8 mouse cellular contexts compared by ENCODE assay signal in genomic region chr5:135394004-135394823, GRCm38 (mm10). TPM values are rescaled to one million over a fixed set of nuclear protein-coding genes. Genes with fewer than 3 reads are reported as not detected.
DNase-seq lines count a peak whose midpoint lies in the region; ATAC-seq and TF ChIP-seq lines count a peak whose summit lies in the region.

Pom121 (minus strand) TSS chr5:135394546.

- H3K36me3 ChIP-seq in embryonic facial prominence, embryonic 12.5 days = peaks cover 30% of the 10 kb centered on the region
- H3K36me3 ChIP-seq in heart, adult 2 months (ENCODE audit: control insufficient read depth, insufficient read depth, low read length) = no peaks in the 10 kb centered on the region; the same call in 1 of the 2 replicates
- H3K36me3 ChIP-seq in limb, embryonic 15.5 days = peaks cover 27% of the 10 kb centered on the region

- peak within 1 kb of the TSS; percentile 98 for H3K9ac ChIP-seq in embryonic facial prominence, embryonic 12.5 days
- H3K9ac ChIP-seq in heart, adult 2 months (ENCODE audit: low read depth, low read length) = peak within 1 kb of the TSS; percentile 100
- H3K9ac ChIP-seq in limb, embryonic 15.5 days = peak within 1 kb of the TSS; percentile 96

- no peaks in the 10 kb centered on the region for H3K9me3 ChIP-seq in embryonic facial prominence, embryonic 12.5 days
- no peaks in the 10 kb centered on the region for H3K9me3 ChIP-seq in limb, embryonic 15.5 days

- peak within 1 kb of the TSS; percentile 99 for H3K4me3 ChIP-seq in embryonic facial prominence, embryonic 12.5 days
- peak within 1 kb of the TSS; percentile 94 for H3K4me3 ChIP-seq in heart, adult 2 months
- H3K4me3 ChIP-seq in limb, embryonic 15.5 days = peak within 1 kb of the TSS; percentile 99

- peak within 1 kb of the TSS; percentile 81 for H3K4me2 ChIP-seq in embryonic facial prominence, embryonic 12.5 days (replicated peaks)
- peak within 1 kb of the TSS; percentile 66 for H3K4me2 ChIP-seq in limb, embryonic 15.5 days

- peaks cover 7% of the 10 kb centered on the region for H3K79me2 ChIP-seq in heart, adult 2 months (replicated peaks; ENCODE audit: control insufficient read depth, insufficient read depth, low read length)

- intact Hi-C loops in heart, adult 2 months (cut with DNase I) = no loop called here

- WGBS in embryonic facial prominence, embryonic 12.5 days = under 1% methylated on average over 98 of the region's 110 CpGs
- WGBS in heart, adult 2 months = under 1% methylated on average over 109 of the region's 110 CpGs
- WGBS in limb, embryonic 15.5 days = under 1% methylated on average over 88 of the region's 110 CpGs

- no peaks in the 10 kb centered on the region; the same call in 1 of the 2 replicates for H3K27me3 ChIP-seq in embryonic facial prominence, embryonic 12.5 days
- H3K27me3 ChIP-seq in heart, adult 2 months (ENCODE audit: control insufficient read depth, insufficient read depth, low read length) = no peaks in the 10 kb centered on the region
- no peaks in the 10 kb centered on the region for H3K27me3 ChIP-seq in limb, embryonic 15.5 days

- DNase-seq in 3134 (ENCODE audit: extremely low read depth, insufficient read length, low spot score) = peak; percentile 98
- peak; percentile 86 for DNase-seq in adrenal gland, postnatal 25 days
- DNase-seq in heart, adult 2 months = peak; percentile 87 to 88
- DNase-seq in kidney, adult 8-10 months = peak; percentile 75 to 84
- DNase-seq in monocyte, adult 2 months (ENCODE audit: low read depth in 1 of 2, low spot score in 2 of 2) = peak; percentile 41 to 68
- peak; percentile 76 to 82 for DNase-seq in spleen, postnatal 36 days (ENCODE audit: low spot score in 2 of 2)

- TF ChIP-seq CTCF in heart, adult 2 months (IDR thresholded peaks at IDR 0.05) = no peak

- TF ChIP-seq EP300 in heart, adult 2 months (IDR thresholded peaks at IDR 0.05; ENCODE audit: insufficient read depth, low read depth, low read length) = no peak

- H3K27ac ChIP-seq in embryonic facial prominence, embryonic 12.5 days = peak within 1 kb of the TSS; percentile 91
- peak within 1 kb of the TSS; percentile 81 for H3K27ac ChIP-seq in heart, adult 2 months
- H3K27ac ChIP-seq in limb, embryonic 15.5 days = peak within 1 kb of the TSS; percentile 90

- peaks cover 13% of the 10 kb centered on the region for H3K4me1 ChIP-seq in embryonic facial prominence, embryonic 12.5 days
- H3K4me1 ChIP-seq in heart, adult 2 months (ENCODE audit: control insufficient read depth, insufficient read depth, low read length) = peaks cover 5% of the 10 kb centered on the region
- peaks cover 12% of the 10 kb centered on the region for H3K4me1 ChIP-seq in limb, embryonic 15.5 days

- TF ChIP-seq POLR2A in heart, adult 2 months (IDR thresholded peaks at IDR 0.05; ENCODE audit: insufficient read depth, low read depth, low read length) = peak; percentile 53; the same call in 1 of the 2 replicates

- ATAC-seq in embryonic facial prominence, embryonic 12.5 days (ENCODE audit: insufficient number of reproducible peaks, insufficient read depth, low FRiP score, low TSS enrichment) = peak; percentile 79
- ATAC-seq in limb, embryonic 15.5 days (ENCODE audit: insufficient number of reproducible peaks, low FRiP score, low TSS enrichment, low read depth) = peak; percentile 82

RNA-seq across cellular contexts. Expression of gene Pom121, which starts in this region (rescaled TPM):
- 24.6 and 25.7 TPM in 2 replicates for total RNA-seq in adrenal gland, postnatal 25 days (2021)
- 19.0 and 21.2 TPM in 2 replicates for polyA plus RNA-seq in embryonic facial prominence, embryonic 12.5 days (2016; fragmentation: Nextera tagmentation; extraction: Ambion mirVana)
- total RNA-seq in heart, adult 2 months (2021) = 10 to 100 TPM; 12.3 to 13.1 TPM
- polyA plus RNA-seq in heart, adult 2 months (2012; rRNA removed) = 9.2 and 11.3 TPM in 2 replicates
- 9.5 and 10.9 TPM in 2 replicates for polyA plus RNA-seq in limb, embryonic 15.5 days (2015; fragmentation: Nextera tagmentation; extraction: Ambion mirVana)

Comparison
In these comparisons a context has a peak if more than half of its experiments do, and no peak if none do; other contexts are left out.
1. Peak in every context shown above with its lines: DNase-seq, ATAC-seq, H3K4me3 ChIP-seq and H3K27ac ChIP-seq.